Mouse (Mus musculus) telencephalon, adult 2 months (tissue): ENCODE data around the gene Tgoln1.

Source experiments
- DNase-seq: peaks from one replicate; pipeline ENCODE4 v3.0.0-alpha.2; 2011; ENCODE audit warnings: low read depth, low spot score

Tgoln1 gene

DNA sequence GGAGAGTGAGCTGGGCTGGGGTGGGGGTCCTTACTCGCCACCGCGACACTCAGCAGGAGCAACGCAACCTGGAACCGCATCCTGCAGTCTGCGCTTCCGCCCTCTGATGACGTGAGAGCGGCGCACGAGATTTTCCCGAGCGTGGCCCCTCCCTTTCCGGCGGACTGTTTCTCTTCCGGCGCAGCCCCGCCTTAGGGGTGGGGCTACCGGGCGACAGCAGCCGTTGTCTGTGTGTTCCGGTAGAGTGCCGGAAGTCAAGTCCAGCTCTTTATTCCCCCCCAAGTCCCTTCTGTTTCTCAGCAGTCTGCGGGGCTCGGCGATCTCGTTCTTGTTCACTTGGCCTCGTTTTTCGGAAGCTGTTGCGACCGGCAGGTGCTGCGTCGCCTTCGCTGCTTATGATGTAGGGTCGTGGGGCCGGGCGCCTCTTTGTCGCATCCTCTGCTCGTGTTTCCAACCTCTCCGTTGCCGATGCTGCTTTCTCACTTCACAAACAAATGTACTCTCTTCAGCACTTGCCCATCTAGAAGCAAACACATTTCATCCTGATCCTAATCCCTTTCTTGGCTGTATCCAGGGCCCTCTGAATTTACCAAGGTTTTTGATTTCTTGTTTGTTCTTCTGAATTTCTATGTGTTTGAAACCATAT, at the start of gene Tgoln1:
Gene Tgoln1 (minus strand): TSS at position 358 of the 646 bp plus-strand sequence.
- peak; percentile 93 for DNase-seq

DNA sequence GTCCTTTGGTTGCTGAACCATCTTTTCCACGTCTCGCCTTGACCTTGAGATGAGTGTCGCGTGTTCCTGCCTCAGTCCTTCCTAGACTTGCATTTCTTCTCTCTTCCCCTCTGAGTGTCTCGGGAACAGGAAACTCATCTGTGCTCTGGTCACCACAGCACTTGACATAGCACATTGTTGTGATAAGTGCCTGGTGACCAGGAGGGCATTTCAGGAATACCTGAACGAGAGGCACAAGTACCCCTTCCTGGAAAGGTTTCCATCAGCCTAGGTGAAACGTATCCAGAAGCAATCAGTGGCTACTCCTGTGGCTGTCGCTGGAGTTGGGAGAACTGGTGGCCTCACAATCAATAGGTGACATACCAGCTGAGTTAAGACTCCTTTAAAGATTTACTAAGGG, 47.5 kb upstream of the Tgoln1 start:
- no peak for DNase-seq

DNA sequence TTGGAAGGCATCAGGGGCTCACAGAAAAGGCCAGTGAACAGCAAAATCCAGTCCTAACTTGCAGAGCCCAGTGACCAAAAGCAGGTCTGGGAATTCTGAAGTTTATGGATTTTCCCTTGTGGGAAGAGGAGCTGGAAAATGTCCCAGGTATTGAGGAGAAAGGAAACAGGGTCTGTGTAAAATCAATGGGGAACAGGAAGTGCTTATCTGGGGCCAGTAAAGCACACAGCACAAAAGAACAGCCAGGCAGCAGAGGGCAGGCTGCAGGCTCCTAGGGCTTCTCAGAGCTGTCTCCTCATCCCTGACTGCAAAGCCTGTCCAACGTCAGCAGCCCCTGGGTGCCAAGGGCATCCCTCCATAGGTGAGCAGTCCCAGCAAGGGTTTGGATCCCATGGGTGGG, 46.2 kb upstream of the Tgoln1 start:
- DNase-seq, result no peak

DNA sequence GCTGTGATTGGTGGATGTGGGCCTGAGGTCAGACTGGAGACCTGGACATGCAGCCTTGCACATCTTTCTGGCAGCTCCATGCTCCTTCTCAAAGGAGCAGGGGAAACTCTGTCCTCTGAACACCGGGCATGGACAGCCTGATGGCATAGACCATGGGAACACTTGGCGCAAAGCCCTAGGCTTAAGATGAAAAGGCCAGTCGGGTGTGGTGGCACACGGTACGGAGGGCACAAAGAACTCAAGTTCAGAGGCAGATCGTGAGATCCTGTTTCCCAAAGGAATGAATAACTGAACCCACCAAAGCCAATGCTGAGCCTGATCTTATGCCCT, 43.6 kb upstream of the Tgoln1 start:
- DNase-seq, result no peak

DNA sequence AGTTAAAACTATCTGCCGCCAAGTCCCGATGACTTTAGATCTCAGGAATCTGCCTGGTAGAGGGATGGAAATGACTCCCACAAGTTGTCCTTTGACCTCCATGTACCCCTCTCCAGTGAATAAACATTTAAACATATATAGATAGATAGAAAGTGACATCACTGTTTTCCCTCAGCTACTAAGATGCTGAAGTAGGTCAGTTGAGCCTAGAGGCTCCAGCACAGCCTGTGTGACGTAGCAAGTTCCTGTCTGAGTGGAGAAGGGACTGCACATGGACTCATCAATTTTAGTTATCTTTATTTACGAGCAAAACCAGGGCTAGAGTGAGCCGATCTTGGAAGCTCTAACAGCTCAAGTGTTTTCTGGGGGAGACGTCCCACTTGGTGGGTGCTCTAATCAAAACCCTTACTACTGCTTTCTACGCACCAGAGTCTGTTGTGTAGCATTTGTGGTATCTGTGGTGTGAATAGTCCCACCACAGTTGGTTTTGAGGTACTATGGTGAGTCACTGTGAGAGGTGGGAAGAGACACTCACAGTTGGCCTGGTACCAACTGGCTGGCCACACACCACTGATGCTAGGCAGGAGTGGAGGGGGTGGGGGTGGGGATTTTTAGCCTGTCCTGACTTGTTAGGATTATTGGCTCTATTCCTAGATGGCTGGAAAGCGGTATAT, 43.1 kb upstream of the Tgoln1 start:
- DNase-seq, result no peak

DNA sequence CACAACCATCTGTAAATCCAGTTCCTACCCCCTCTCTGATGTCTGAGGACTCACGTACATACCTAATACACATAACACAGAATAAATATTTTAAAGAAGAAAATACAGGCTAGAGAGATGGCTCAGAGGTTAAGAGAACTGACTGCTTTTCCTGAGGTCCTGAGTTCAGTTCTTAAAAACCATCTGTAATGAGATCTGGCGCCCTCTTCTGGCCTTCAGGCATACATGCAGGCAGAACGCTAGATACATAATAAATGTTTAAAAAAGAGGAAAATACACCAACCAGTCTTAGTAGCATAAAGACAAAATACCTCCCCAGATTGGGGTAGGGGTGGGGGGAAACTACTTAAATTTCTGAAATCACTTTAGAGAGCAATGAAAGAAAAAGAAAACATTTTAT, 41.2 kb upstream of the Tgoln1 start:
- DNase-seq, result no peak

DNA sequence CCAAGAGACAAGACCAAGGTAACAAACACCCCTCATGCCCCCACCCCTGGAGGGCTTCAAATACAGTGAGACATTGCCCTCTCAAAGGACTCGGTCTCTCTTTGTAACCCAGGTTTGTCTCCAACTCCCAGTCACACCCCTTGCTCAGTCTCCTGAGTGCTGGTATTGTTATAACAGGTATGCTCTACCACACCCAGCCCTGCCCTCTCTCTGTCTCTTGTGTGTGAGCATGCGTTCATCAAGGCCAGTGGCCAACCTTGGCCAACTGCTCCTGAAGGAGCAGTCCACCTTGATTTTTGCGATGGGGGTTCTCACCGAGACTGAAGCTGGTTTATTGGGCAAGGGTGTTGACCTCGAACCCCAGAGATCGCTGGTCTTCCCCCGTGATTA, 39.2 kb upstream of the Tgoln1 start:
- no peak for DNase-seq

DNA sequence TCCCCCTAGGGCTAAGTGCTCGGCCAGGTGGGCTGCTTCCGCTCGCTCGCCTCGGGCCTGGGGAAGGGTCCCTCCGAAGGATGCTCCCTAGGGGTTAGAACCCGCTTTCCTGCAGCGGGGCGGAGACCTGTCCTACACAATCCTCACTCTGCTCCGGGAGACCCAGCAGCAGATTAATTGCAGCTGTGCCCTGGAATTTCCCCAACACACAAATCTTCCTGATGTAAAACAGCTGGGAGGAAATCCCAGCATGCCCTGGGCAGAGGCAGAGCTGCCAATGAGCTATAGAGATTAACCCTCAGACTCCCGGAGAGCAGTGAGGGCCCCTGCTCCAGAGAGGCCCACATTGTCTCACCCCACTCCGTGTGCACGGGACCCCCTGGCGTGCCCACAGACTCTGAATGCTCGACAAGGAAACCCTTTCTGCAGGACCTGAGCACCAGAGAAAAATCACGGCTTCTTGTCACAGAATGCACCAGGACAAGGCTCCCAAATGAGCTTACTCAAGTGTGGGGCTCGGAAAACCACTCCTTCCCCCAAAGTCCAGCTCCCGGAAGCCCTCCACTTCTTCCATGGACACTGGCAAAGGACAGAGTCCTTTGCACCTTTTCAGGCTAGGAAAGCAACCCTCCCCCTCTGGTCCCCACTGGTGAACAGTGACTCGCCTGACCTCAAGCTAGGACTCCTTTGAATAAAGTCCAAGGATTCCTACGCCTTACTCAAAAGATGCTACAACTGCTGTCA, 38.7 kb upstream of the Tgoln1 start:
- DNase-seq, result no peak

DNA sequence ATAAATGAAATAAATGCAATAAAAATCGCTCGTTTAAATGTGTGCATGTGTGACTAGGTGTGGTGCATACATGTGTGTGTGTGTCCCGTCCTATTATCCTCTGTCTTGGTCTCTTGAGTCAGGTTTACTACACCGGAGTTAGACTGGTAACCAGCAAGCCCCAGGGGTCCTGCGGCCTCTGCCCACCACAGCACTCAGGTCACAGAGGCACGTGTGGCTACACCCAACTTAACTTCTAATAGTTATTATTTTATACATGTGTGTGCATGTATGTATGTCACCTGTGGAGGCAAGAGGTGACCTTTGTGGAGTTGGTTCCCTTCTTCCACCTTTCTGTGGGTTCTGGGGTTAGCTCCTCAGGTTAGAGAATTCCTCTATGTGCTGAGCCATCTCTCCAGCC, 37.6 kb upstream of the Tgoln1 start:
- no peak for DNase-seq

DNA sequence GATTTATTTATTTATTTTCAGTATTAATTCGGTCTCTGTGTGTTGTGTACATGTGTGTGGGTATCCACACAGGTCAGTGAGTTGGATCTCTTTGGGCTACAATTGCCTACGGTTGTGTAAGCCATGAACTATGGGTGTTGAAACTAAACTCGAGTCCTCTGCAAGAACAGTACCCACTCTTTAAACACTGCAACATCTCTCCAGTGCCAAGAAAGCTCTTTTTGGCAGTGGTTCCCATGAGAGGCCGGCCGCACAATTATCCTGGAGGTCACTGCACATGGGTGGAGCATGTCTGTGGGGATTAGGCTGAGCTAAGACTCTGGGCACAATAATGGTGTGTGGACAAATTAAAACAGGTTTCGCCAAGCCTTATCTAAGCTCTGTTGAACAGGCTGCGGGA, 36.6 kb upstream of the Tgoln1 start:
- no peak for DNase-seq

DNA sequence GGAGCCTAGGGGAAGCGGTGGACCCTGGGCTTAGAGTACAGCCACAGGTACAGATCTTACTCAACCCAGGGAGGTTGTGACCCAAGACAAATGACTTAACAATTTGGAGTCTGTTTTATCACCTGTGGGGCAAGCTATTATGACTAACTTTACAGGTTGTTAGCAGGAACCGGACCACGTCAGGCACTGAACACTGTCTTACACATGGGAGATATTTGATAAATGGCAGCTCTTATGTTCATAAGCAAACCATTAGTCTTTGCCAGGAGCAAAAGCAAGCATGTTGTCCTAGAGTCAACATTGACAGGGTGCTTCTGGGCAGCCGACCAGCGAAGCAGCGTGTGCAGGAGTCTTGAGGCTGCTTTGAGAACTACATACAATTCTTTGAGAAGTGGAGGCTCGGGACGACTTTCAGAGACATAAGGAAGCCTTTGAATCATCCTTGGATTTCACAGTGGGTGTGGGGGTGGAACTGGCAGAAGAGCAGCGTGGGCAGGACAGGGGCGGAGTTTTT, 33.6 kb upstream of the Tgoln1 start:
- peak; percentile 87 for DNase-seq

DNA sequence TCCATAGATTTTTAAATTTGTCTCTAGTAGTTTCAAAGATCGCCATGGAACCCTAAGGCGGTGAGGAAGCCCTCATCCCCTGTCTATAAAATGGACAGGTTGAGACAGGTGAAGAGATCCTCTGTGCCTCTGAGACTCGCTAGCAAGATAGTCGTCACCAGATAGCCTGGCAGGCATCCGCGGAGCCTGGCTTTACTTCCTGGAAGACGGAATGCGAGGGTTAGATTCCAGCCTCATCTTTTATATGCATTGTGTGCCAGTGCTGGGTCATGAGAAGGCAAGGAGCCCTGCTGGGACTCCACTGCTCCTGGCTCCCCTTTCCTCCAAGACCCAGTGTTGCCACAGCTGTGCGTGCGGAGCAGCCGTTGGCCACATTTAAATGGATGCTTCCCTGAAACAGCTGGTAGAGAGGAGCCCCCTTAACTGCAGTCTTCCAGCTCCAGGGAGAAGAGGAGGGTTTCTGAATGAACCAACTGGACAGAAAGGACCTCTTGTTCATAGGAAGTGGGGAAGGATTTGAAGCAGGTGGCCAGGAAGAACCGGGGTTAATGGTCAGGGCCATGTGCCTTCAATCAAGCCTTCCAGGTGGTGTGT, 31.3 kb upstream of the Tgoln1 start:
- DNase-seq, result no peak

DNA sequence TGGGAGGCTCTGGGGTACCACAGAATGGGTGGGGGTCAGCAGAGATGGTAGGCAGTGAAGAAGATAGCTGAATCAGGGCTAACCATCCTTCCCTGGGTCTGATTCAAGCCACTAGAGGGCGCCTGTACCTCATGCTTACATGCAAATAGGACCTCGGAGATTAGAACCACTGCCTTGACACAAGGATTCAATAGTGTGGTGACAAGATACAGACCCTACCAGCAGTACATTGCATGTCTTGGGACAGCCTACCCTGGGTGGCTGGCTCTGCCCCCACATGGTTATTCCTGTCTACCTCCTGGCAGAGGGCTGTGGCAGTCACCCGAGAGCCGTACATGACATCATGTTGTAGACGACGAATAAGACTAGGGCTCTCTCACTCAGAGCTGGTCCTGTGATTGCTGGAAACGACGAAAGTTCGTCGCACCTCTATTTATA, 30.6 kb upstream of the Tgoln1 start:
- DNase-seq, result peak; percentile 51

DNA sequence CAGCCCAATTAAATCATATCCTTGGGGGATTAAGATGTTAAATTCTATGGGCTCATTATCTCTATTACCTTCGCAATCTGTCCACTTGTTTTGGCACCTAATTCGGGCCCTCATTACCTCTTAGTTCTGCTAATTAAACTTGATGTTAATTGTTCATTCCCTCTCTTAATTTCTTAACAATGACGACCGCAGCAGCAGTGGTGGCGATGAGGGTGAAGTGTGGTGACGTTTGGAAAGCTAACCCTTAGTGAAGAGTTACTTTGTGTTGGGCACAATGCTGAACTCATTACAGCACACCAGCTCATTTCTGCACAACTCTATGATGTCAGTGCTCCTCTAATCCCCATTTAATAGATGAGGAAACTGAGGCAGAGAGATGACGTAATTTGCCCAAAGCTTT, 28.6 kb upstream of the Tgoln1 start:
- no peak for DNase-seq

DNA sequence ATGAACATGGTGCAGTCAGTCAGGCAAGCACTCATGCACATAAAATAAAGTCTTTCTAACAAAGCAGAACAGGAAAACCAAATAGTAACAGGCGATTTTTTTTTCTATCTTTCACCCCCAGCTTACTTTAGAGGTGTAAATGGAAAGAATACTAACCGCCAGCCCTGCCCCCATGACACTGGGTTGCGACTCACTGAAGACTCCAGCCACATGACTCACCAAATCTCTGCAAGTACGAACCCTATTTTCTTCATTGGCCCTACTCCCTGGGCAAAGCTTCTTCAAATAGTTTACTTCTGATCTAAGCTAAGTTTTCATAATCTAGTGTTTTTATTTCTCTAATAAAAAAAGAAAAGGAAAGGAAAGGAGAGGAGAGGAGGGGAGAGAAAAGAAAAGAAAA, 27.8 kb upstream of the Tgoln1 start:
- no peak for DNase-seq

DNA sequence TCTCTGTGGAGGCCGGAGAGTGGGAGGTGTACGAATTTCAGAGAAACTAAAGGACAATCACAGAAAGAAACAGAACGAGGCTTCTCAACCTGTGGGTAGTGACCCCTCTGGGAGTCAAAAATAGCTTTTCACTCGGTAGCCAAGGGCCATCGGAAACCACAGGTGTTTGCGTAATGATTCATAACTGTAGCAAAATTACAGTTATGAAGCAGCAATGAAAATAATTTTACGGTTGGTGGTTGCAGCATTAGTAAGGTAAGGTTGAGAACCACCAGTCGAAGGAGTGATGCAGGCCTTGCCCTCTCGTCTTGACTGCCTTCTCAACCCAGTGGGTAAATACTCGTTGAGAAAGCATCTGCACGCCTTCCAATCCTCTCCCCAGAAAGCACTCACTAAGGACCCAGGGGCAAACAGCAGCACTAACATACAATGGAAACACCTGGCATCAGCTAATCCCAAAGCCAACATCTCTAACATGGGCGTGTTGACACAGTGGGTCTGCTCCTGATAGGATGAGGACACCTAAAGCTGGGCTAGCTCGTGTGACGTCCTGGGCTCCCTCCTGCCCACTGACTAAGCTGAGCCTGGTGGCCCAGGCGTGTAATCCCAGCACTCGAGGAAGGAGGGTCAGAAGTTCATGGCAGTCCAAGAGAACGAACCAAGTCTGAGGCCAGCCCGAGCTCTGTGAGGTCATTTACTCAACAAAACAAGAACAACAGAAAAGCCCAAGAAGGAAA, 24.6 kb upstream of the Tgoln1 start:
- DNase-seq, result no peak

DNA sequence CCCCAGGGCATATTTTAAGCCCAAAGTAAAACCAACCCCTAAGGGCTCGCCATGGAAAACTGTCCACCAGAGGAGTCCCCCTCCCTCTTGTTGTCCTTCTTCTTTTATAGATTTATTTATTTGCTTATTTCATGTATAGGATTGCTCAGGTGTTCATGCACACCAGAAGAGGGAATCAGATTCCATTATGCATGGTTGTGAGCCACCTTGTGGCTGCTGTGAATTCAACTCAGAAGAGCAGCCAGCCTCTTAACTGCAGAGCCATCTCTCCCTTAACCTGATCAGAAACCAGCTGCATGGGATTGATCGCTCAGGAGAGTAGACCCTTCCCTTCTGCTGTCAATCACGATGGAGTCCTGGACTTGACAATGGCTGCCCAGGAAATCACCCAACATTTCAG, 20.1 kb upstream of the Tgoln1 start:
- DNase-seq, result no peak

DNA sequence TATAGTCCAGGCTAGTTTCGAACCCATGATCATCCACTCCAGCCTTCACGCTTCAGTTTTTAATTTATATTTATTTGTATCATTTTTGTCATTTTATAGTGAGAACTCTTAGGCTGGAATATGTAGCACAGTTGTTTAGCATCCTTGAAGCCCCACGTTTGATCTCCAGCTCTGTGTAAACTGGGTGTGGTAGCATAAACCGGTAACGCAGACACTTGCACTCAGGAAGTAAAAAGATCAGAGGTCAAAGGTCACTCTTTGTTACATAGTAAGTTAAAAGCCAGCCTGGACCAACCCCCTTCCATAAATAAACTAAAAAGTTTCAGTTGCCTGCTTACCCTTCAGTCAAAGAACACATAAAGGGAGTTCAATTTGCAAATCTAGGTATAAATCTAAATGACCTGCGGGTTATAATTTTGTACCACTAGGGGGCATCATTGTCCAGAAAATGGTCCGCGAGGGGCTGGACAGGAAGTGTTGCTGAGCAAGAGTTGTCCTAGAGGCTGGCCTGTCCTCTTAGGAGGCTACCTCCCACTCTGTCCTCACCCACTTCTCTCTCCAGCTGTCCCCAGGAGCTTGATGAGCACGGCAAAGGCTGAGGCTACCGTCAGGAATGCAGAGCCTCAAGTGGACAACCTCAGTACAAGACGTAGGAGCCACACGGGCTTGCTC, 19.1 kb upstream of the Tgoln1 start:
- DNase-seq, result no peak

DNA sequence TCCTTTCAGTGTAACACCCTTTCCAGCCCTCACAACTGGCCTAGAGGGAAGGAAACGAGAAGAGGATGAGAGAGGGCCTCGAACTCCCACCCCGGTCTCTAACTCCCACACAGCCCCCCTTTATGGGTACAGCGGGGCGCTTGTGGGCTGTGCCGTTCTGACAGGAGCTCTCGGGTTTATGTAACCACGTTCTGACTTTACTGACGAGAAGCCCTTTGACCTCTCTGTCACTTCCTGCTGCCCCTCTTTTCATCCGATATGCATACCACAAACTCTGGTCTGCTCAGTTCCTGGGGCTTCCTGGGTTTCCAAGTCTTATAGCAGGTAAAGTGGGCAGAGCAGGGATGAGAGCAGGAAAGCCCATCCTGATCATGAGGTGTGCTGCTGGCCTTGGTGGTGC, 17.5 kb upstream of the Tgoln1 start:
- DNase-seq, result no peak

DNA sequence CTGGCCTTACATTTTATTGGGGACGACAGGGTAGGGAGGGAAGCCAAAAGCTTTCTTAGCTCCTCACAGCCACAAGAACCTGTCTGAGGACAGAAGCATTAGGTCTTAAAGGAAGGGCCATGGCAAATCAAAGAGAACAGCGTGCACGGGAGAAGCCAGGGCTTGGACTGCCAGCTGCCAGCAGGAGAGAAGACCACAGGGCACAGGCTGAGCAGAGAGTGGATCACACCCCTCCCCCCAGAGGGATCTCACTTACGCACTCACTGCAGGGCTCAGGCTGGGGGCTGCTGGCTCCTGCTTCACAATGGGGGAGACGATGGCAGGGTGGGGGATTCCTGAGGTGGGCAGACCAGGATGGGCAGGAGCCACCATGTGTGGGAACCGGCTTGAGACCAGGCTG, 14.9 kb upstream of the Tgoln1 start:
- no peak for DNase-seq

DNA sequence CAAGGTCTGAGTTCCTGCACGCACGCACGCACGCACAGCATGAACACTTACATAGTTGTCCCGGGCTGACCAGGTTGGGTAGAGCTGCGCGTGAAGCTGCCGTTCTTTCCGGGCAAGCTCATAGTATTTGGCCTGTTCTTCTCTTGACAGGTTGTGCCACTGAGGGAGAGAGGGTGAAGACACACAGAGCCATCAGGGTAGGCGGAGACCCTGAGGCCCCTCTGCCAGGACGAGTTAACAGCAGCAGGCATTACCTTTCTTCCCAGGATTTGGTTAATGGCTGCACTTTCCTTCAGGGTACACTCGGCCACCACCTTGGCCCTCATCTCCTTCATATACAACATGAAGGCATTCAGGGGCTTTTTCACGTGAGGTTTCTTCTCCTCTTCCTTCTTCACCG, 14.2 kb upstream of the Tgoln1 start:
- DNase-seq, result no peak
